Mouse (Mus musculus) small intestine, adult 2 months (tissue): ENCODE data around the gene Rpl23.

Experiments used
- CTCF ChIP-seq: fragments of 200-500 bp; IDR thresholded peaks from 2 replicates; pipeline ENCODE4 v1.5.1; 2012; ENCODE audit warnings: low read depth, mild to moderate bottlenecking, control low read depth, inconsistent platforms, low read length, moderate library complexity, mixed read lengths; ENCODE audit not compliant: insufficient replicate concordance, insufficient read length; ENCODE audit errors: extremely low read depth
- POLR2A ChIP-seq: fragments of 200-500 bp; IDR thresholded peaks from 2 replicates; pipeline ENCODE4 v1.6.1; 2012; ENCODE audit warnings: low read depth, mild to moderate bottlenecking, control low read depth, inconsistent platforms, low read length, moderate library complexity

- TF ChIP-seq CTCF (no peak), POLR2A (no peak)
Observed at GRCm38 (mm10) chr11:97829365-97829764, 47.1 kb upstream of the Rpl23 start.
